Mouse (Mus musculus) hindlimb bud, embryonic 11.5 days (tissue): Measurements from ENCODE around the gene Sec14l2.

Source experiments
- DNase-seq: peaks from one replicate; pipeline ENCODE4 v3.0.0-alpha.2; 2012; ENCODE audit warnings: low read depth, low spot score; ENCODE audit errors: extremely low spot score

The Sec14l2 gene

GRCm38 (mm10) chr11:4062523-4062922 lies 60.7 kb downstream of the Sec14l2 start:
- no peak for DNase-seq

- DNase-seq: no peak
These were observed 62.2 kb downstream of the Sec14l2 start for GRCm38 (mm10) chr11:4060866-4061575.

- DNase-seq: peak; percentile 50
These were observed 69.6 kb downstream of the Sec14l2 start for GRCm38 (mm10) chr11:4053586-4053985.

- DNase-seq: no peak
These were observed 74.8 kb downstream of the Sec14l2 start for GRCm38 (mm10) chr11:4048438-4048837.

- no peak for DNase-seq
These were observed 75.4 kb downstream of the Sec14l2 start for GRCm38 (mm10) chr11:4047766-4048165.
